Mouse (Mus musculus): ENCODE results near the gene Atp11c. TPM values are rescaled to one million over a fixed set of nuclear protein-coding genes. Genes with fewer than 3 reads are reported as not detected.

The Atp11c gene
- polyA plus RNA-seq, 1 experiment from 2014 or later, result 13.5 TPM

DNA sequence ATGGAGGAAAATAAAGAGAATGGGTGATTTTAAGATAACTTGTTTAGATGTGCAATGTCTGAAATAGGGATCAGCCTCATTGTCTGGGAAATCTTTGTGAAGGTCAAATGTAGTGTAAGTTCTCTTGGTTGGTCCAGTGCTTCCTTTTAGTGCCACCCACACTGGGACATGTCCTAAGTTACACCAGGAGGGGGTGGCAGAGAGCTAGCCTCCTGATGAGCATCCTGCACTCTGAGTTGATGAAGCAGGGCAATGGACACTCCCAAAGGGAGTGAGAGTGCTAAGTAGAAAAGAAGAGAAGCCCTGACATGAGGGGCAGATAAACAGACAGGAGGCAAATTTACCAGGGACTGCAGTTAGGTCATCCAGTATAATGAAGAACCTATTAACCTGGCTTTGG is 88.5 kb downstream of the Atp11c start:
- peak; percentile 85 for ATAC-seq
- Histone ChIP-seq H3K4me2 (no peak overlapping the region), H3K9ac (no peak overlapping the region), H3K27me3 (no peaks in the 10 kb centered on the region), H3K27ac (no peak overlapping the region), H3K4me1 (no peaks in the 10 kb centered on the region), H3K9me3 (replicated peaks) (no peaks in the 10 kb centered on the region), H3K4me3 (no peak overlapping the region), H3K36me3 (ENCODE audit: poor library complexity, severe bottlenecking) (no peaks in the 10 kb centered on the region)

DNA sequence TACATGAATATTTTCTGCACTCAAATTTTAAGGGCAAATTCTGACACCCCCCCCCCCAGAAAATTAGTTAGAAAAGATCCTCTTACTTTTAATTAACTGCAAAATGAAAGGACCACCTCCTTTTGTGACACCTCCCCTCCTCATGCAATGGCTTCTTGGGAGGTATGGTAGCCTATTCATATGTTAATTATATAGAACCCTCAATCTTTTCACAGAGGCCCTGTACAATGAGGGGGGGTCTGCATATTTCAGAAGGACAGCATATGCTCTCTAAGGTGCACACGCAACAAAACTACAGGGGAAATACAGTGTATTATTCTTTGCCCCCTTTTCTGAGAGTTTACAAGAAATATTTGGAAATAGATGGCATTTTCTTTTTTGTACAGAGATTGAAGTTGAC is 94.7 kb downstream of the Atp11c start:
- 19% methylated on average over 1 of the region's 1 CpGs for WGBS
- no peak overlapping the region for H3K9ac ChIP-seq

GRCm38 (mm10) chrX:60495308-60495707 is 97.2 kb downstream of the Atp11c start:
- Histone ChIP-seq H3K9me3 (replicated peaks) (no peaks in the 10 kb centered on the region), H3K36me3 (ENCODE audit: poor library complexity, severe bottlenecking) (no peaks in the 10 kb centered on the region), H3K4me3 (no peak overlapping the region), H3K4me2 (no peak overlapping the region), H3K27ac (no peak overlapping the region), H3K4me1 (0 out of 2 replicates have a peak, but pooled peaks cover 3% of the 10 kb centered on the region), H3K9ac (no peak overlapping the region), H3K27me3 (no peaks in the 10 kb centered on the region)
- no peak for ATAC-seq

More for the DNA sequence above, 94.7 kb downstream of the Atp11c start:
- H3K36me3 ChIP-seq (ENCODE audit: poor library complexity, severe bottlenecking), result no peaks in the 10 kb centered on the region
- H3K4me1 ChIP-seq, result 0 out of 2 replicates have a peak, but pooled peaks cover 3% of the 10 kb centered on the region
- no peak overlapping the region for H3K4me3 ChIP-seq
- no peaks in the 10 kb centered on the region for H3K9me3 ChIP-seq (replicated peaks)
- ATAC-seq, result peak; percentile 33; the same call in 1 of the 2 replicates
- no peak overlapping the region for H3K4me2 ChIP-seq
- H3K27ac ChIP-seq, result no peak overlapping the region
- no peaks in the 10 kb centered on the region for H3K27me3 ChIP-seq

GRCm38 (mm10) chrX:60463786-60464185 is 128.7 kb downstream of the Atp11c start:
- ATAC-seq, result no peak
- Histone ChIP-seq H3K9me3 (replicated peaks) (no peaks in the 10 kb centered on the region), H3K9ac (no peak overlapping the region), H3K4me2 (no peak overlapping the region), H3K36me3 (ENCODE audit: poor library complexity, severe bottlenecking) (no peaks in the 10 kb centered on the region), H3K4me3 (no peak overlapping the region), H3K27me3 (no peaks in the 10 kb centered on the region), H3K4me1 (no peaks in the 10 kb centered on the region), H3K27ac (no peak overlapping the region)
- WGBS, result 10% methylated on average over 2 of the region's 2 CpGs

DNA sequence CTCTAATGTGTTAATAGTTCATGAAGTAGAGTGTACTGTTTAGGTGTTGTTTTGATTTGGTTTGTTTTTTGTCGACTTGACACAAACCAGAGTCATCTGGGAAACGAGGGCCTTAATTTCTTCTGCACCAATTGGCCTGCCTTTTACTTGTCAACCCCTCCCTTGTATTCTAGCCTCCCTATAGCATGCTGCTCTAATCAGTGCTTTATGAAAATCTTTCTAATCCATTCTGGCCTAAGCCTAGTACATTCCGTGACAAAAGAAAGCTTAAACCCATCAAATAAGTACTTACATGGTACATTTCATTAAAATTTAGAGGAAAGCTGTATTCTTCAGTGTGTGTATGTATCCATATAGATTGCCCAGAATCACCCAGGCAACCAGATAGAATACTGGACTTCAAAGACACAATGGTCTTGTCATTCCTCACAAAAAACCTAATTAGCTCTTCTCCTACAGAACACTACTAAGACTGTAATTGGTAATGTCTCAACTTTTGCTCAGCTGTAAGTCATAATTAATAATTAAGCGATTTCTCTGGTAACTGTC is 177.9 kb downstream of the Atp11c start:
- WGBS, result 21% methylated on average over 4 of the region's 4 CpGs
- Histone ChIP-seq H3K27me3 (no peaks in the 10 kb centered on the region), H3K9ac (no peak overlapping the region), H3K9me3 (replicated peaks) (no peaks in the 10 kb centered on the region), H3K4me2 (no peak overlapping the region), H3K36me3 (ENCODE audit: poor library complexity, severe bottlenecking) (no peaks in the 10 kb centered on the region), H3K4me1 (no peaks in the 10 kb centered on the region), H3K27ac (no peak overlapping the region), H3K4me3 (no peak overlapping the region)
- ATAC-seq, result peak; percentile 38; the same call in 1 of the 2 replicates

DNA sequence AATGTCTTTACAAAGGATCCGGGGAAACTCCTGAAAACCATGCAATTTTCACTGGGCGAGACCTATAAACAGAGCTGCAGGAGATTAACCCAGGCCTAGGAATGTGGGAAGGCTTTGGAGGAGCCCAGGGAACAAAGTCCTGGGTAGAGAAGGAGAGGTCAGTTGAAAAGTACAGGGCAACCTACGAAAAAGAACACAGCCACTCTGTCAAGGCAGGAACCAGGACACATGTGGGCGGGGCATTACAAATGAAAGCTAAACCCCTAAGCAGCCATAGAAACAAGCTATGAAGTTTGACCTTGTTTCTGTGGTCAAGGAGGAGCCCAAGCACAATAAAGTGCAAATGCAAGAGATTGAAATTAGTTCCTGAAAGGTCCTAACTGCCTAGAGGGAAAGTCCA is 186.8 kb downstream of the Atp11c start:
- WGBS, result 67% methylated on average over 4 of the region's 4 CpGs
- no peak for ATAC-seq
- no peak overlapping the region for H3K4me3 ChIP-seq
- H3K9me3 ChIP-seq (replicated peaks), result no peaks in the 10 kb centered on the region
- no peaks in the 10 kb centered on the region for H3K36me3 ChIP-seq (ENCODE audit: poor library complexity, severe bottlenecking)
- no peak overlapping the region for H3K9ac ChIP-seq
- H3K27ac ChIP-seq, result no peak overlapping the region
- H3K4me2 ChIP-seq, result no peak overlapping the region
- H3K27me3 ChIP-seq, result no peaks in the 10 kb centered on the region
- peaks cover 11% of the 10 kb centered on the region for H3K4me1 ChIP-seq

- Histone ChIP-seq H3K36me3 (ENCODE audit: poor library complexity, severe bottlenecking) (no peaks in the 10 kb centered on the region), H3K9me3 (replicated peaks) (no peaks in the 10 kb centered on the region), H3K9ac (peak overlapping the region; percentile 89), H3K4me3 (peak overlapping the region; percentile 65), H3K27me3 (no peaks in the 10 kb centered on the region), H3K27ac (peak overlapping the region; percentile 93), H3K4me2 (peak overlapping the region; percentile 41), H3K4me1 (peaks cover 11% of the 10 kb centered on the region)
- whole genome bisulfite sequencing, result 19% methylated on average over 17 of the region's 17 CpGs
- peak; percentile 97 for ATAC-seq
These were observed 187.8 kb downstream of the Atp11c start for GRCm38 (mm10) chrX:60404668-60405044.

- Histone ChIP-seq H3K36me3 (ENCODE audit: poor library complexity, severe bottlenecking) (no peaks in the 10 kb centered on the region), H3K9ac (peak overlapping the region; percentile 89), H3K4me3 (peak overlapping the region; percentile 65), H3K4me2 (peak overlapping the region; percentile 65), H3K9me3 (replicated peaks) (no peaks in the 10 kb centered on the region), H3K27me3 (no peaks in the 10 kb centered on the region), H3K4me1 (peaks cover 11% of the 10 kb centered on the region), H3K27ac (peak overlapping the region; percentile 93)
- 16% methylated on average over 47 of the region's 126 CpGs for WGBS
- ATAC-seq, result peak; percentile 81
These were observed 188.5 kb downstream of the Atp11c start for GRCm38 (mm10) chrX:60403764-60404667.

DNA sequence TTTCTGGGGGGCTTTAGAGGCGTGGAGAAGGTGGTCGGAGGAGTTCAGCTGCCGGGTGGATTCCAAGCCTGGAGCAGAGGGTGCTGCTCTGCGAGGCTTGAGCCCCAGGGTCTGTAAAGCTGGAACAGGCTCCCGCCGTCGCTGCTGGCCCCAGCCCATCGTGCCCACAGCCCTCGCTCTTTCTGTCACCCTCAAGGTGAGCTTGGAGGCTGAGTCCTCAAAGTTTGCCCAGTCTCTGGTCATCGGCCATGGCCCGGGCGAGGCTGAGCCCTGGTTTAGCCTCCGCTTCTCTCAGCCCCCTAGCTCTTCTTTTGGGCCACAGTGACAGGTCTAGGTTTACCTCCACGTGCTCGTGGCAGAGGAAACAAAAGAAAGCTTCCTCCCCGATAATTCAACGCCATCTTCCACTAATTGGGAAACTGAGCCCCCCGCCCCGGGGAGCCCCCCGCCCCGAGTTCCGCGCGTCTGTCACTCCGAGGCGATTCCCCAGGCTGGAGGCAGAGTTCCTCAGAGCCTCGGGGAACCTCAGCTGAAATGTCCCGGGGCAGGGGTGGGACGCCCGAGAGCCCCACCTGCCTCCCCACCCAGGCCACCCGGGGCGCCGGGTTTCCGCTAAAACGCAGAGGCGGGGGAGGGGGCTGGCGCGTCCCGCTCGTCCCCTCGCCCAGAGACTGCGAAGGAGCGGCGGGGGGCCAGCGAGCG is 189.3 kb downstream of the Atp11c start:
- Histone ChIP-seq H3K36me3 (ENCODE audit: poor library complexity, severe bottlenecking) (no peaks in the 10 kb centered on the region), H3K27ac (peak overlapping the region; percentile 6; the same call in 1 of the 2 replicates), H3K9me3 (replicated peaks) (no peaks in the 10 kb centered on the region), H3K4me1 (peaks cover 11% of the 10 kb centered on the region), H3K4me3 (peak overlapping the region; percentile 65), H3K9ac (peak overlapping the region; percentile 75), H3K27me3 (no peaks in the 10 kb centered on the region), H3K4me2 (peak overlapping the region; percentile 65)
- WGBS, result 22% methylated on average over 35 of the region's 46 CpGs
- peak; percentile 28 for ATAC-seq

- Histone ChIP-seq H3K27ac (no peak overlapping the region), H3K4me2 (no peak overlapping the region), H3K27me3 (no peaks in the 10 kb centered on the region), H3K4me1 (no peaks in the 10 kb centered on the region), H3K36me3 (ENCODE audit: poor library complexity, severe bottlenecking) (no peaks in the 10 kb centered on the region), H3K9ac (no peak overlapping the region), H3K9me3 (replicated peaks) (no peaks in the 10 kb centered on the region), H3K4me3 (no peak overlapping the region)
- 80% methylated on average over 4 of the region's 4 CpGs for WGBS
- no peak for ATAC-seq
These were observed 198.2 kb downstream of the Atp11c start for GRCm38 (mm10) chrX:60394292-60394691.

DNA sequence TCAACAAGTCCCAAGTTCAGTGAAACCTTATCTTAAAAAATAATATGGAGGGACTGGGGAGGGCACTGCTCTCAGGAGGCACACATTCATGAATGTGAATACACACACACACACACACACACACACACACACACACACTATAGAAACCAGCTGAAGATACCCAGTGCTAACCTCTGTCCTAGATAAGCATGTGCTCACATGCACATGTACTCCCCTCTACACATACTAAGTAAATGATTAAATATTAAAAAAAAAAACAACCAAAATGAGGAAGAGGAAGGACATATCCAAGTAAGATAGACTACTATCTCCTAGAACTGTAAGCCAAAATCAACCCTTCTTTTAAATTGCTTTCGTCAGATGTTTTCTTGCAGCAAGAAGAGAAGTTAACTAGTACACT is 205.6 kb downstream of the Atp11c start:
- no peak overlapping the region for H3K4me2 ChIP-seq
- no peaks in the 10 kb centered on the region for H3K4me1 ChIP-seq
- ATAC-seq, result no peak
- H3K4me3 ChIP-seq, result no peak overlapping the region
- no peaks in the 10 kb centered on the region for H3K36me3 ChIP-seq (ENCODE audit: poor library complexity, severe bottlenecking)
- H3K9me3 ChIP-seq (replicated peaks), result no peaks in the 10 kb centered on the region
- H3K9ac ChIP-seq, result no peak overlapping the region
- H3K27me3 ChIP-seq, result no peaks in the 10 kb centered on the region
- 96% methylated on average over 1 of the region's 1 CpGs for WGBS
- no peak overlapping the region for H3K27ac ChIP-seq

- no peaks in the 10 kb centered on the region for H3K27me3 ChIP-seq
- WGBS, result 86% methylated on average over 2 of the region's 2 CpGs
These were observed 210.8 kb downstream of the Atp11c start for GRCm38 (mm10) chrX:60381711-60382110.

More at GRCm38 (mm10) chrX:60381711-60382110, 210.8 kb downstream of the Atp11c start:
- no peaks in the 10 kb centered on the region for H3K9me3 ChIP-seq (replicated peaks)
- H3K4me2 ChIP-seq, result no peak overlapping the region
- no peak for ATAC-seq
- no peaks in the 10 kb centered on the region for H3K36me3 ChIP-seq (ENCODE audit: poor library complexity, severe bottlenecking)
- no peak overlapping the region for H3K4me3 ChIP-seq
- H3K4me1 ChIP-seq, result no peaks in the 10 kb centered on the region
- H3K9ac ChIP-seq, result no peak overlapping the region
- H3K27ac ChIP-seq, result no peak overlapping the region

All from forebrain, embryonic 13.5 days (tissue).